15 mouse cellular contexts compared by ENCODE assay signal in genomic region chr11:105388636-105389035, GRCm38 (mm10).
DNase-seq lines count a peak whose midpoint lies in the region; ATAC-seq and TF ChIP-seq lines count a peak whose summit lies in the region.
"Had no signal": no experiment of that assay in that cellular context is flagged by ENCODE, and none has a peak within 500 bp of the region (broad histone marks: within the 10 kb centered on the region; RNA-seq: fewer than 3 reads in every experiment).

No protein-coding gene starts in this region.

- peaks cover 8% of the 10 kb centered on the region for H3K4me1 ChIP-seq in kidney, embryonic 16.5 days (ENCODE audit: insufficient read depth, low read length)

- peak; percentile 24 for DNase-seq in embryo, embryonic 10.5 days (ENCODE audit: low spot score)
- no peak for DNase-seq in embryo, embryonic 10 days (ENCODE audit: low spot score)
- no peak for DNase-seq in kidney, postnatal 25 days
- peak; percentile 35 for DNase-seq in 3T3-L1 (ENCODE audit: low read depth, low spot score)
- DNase-seq in left cerebral cortex, adult 2 months (ENCODE audit: extremely low spot score in 1 of 2, low spot score in 2 of 2) = peak; percentile 26 to 29
- no peak for DNase-seq in cerebellum, adult 8-10 months
- DNase-seq: cerebellum, adult 11 months; kidney, postnatal 10 days; thymus, adult 18-20 months had no signal

- no peak overlapping the region for H3K9ac ChIP-seq in kidney, embryonic 16.5 days (replicated peaks; ENCODE audit: low read length)
- H3K9ac ChIP-seq: liver, embryonic 14.5 days; neural tube, embryonic 13.5 days had no signal

- no peak overlapping the region for H3K27ac ChIP-seq in kidney, embryonic 16.5 days (ENCODE audit: low read length)
- peak overlapping the region; percentile 13; the same call in 1 of the 2 replicates for H3K27ac ChIP-seq in left cerebral cortex, adult 2 months
- H3K27ac ChIP-seq: liver, embryonic 14.5 days; neural tube, embryonic 13.5 days had no signal

- ATAC-seq in kidney, embryonic 16.5 days (ENCODE audit: low FRiP score, low TSS enrichment) = peak; percentile 71
- no peak for ATAC-seq in inflammation-experienced regulatory T-cells, adult 6 months

- H3K4me2 ChIP-seq in kidney, embryonic 16.5 days (replicated peaks; ENCODE audit: low read depth, low read length) = no peak overlapping the region
- H3K4me2 ChIP-seq: neural tube, embryonic 13.5 days had no signal

- no peaks in the 10 kb centered on the region for H3K27me3 ChIP-seq in kidney, embryonic 16.5 days (ENCODE audit: insufficient read depth, low read length)
- H3K27me3 ChIP-seq: neural tube, embryonic 13.5 days had no signal

- peaks cover 5% of the 10 kb centered on the region for H3K9me3 ChIP-seq in kidney, embryonic 16.5 days (ENCODE audit: low read length)
- H3K9me3 ChIP-seq: neural tube, embryonic 13.5 days had no signal

- intact Hi-C loops in left cerebral cortex, adult 2 months (cut with DNase I) = no loop called here

- no peaks in the 10 kb centered on the region for H3K36me3 ChIP-seq in kidney, embryonic 16.5 days (ENCODE audit: insufficient read depth, low read length)
- H3K36me3 ChIP-seq: neural tube, embryonic 13.5 days had no signal

- TF ChIP-seq CTCF in left cerebral cortex, adult 2 months (IDR thresholded peaks at IDR 0.05) = no peak

- WGBS in kidney, embryonic 16.5 days = 14% methylated on average over 2 of the region's 2 CpGs

- no peak overlapping the region for H3K4me3 ChIP-seq in kidney, embryonic 16.5 days (ENCODE audit: low read length)
- no peak overlapping the region for H3K4me3 ChIP-seq in left cerebral cortex, adult 2 months
- H3K4me3 ChIP-seq: erythroblast, embryonic 14.5 days; megakaryocyte, embryonic 14.5 days; neural tube, embryonic 13.5 days had no signal

Comparison
In these comparisons a context has a peak if more than half of its experiments do, and no peak if none do; other contexts are left out.
1. DNase-seq: peak in embryo, embryonic 10.5 days (single experiment), 3T3-L1 (single experiment) and left cerebral cortex, adult 2 months (2 of 2); none in embryo, embryonic 10 days (single experiment), kidney, postnatal 25 days (0 of 2) and cerebellum, adult 8-10 months (single experiment).